Mouse (Mus musculus): Measurements from ENCODE around the gene Ptpn1. TPM values are rescaled to one million over a fixed set of nuclear protein-coding genes. Genes with fewer than 3 reads are reported as not detected.

Ptpn1 gene
- polyA plus RNA-seq, 2 experiments: 10.0 to 24.3 TPM

- no peak for ATAC-seq (ENCODE audit: insufficient read depth)
- no peaks in the 10 kb centered on the region for H3K27me3 ChIP-seq (ENCODE audit: control insufficient read depth, insufficient read depth, low read length)
- WGBS (ENCODE audit: insufficient replicate concordance): 20% methylated on average over 3 of the region's 3 CpGs
- H3K4me3 ChIP-seq (ENCODE audit: insufficient read depth in 1 of 2, low read depth in 2 of 2, low read length in 2 of 2): no peak overlapping the region
- no peak overlapping the region for H3K27ac ChIP-seq
- no peak overlapping the region for H3K9ac ChIP-seq (replicated peaks)
- H3K9me3 ChIP-seq (ENCODE audit: control insufficient read depth, low read length): no peaks in the 10 kb centered on the region
- DNase-seq (ENCODE audit: low read depth in 3 of 3, low spot score in 3 of 3): no peak
- H3K36me3 ChIP-seq (replicated peaks; ENCODE audit: control insufficient read depth, insufficient read depth, low read depth): no peaks in the 10 kb centered on the region
- H3K4me2 ChIP-seq (ENCODE audit: low read depth): no peak overlapping the region
- TF ChIP-seq EP300 (IDR thresholded peaks at IDR 0.05; ENCODE audit: low read depth) (no peak), CTCF (IDR thresholded peaks at IDR 0.05; ENCODE audit: low read depth) (no peak)
- peaks cover 0 to 4% of the 10 kb centered on the region in 2 experiments; a peak in 2 of 4 replicates for H3K4me1 ChIP-seq (replicated peaks; ENCODE audit: control insufficient read depth in 2 of 2, insufficient read depth in 2 of 2, low read length in 1 of 2)
Observed at GRCm38 (mm10) chr2:168026467-168026866, 94.6 kb downstream of the Ptpn1 start.

- DNase-seq (ENCODE audit: low read depth in 3 of 3, low spot score in 3 of 3) (no peak), ATAC-seq (ENCODE audit: insufficient read depth) (no peak)
- 75% methylated on average over 3 of the region's 3 CpGs for WGBS (ENCODE audit: insufficient replicate concordance)
- H3K4me1 ChIP-seq (replicated peaks; ENCODE audit: control insufficient read depth in 2 of 2, insufficient read depth in 2 of 2, low read length in 1 of 2): peaks cover 0 to 10% of the 10 kb centered on the region in 2 experiments; a peak in 2 of 4 replicates
- TF ChIP-seq CTCF (IDR thresholded peaks at IDR 0.05; ENCODE audit: low read depth) (peak; percentile 34; the same call in 1 of the 2 replicates), EP300 (IDR thresholded peaks at IDR 0.05; ENCODE audit: low read depth) (no peak)
- no peak overlapping the region for H3K4me2 ChIP-seq (ENCODE audit: low read depth)
- no peaks in the 10 kb centered on the region for H3K9me3 ChIP-seq (ENCODE audit: control insufficient read depth, low read length)
- no peak overlapping the region for H3K27ac ChIP-seq
- H3K36me3 ChIP-seq (replicated peaks; ENCODE audit: control insufficient read depth, insufficient read depth, low read depth): no peaks in the 10 kb centered on the region
- H3K27me3 ChIP-seq (ENCODE audit: control insufficient read depth, insufficient read depth, low read length): no peaks in the 10 kb centered on the region
- no peak overlapping the region for H3K9ac ChIP-seq (replicated peaks)
- H3K4me3 ChIP-seq (ENCODE audit: insufficient read depth in 1 of 2, low read depth in 2 of 2, low read length in 2 of 2): no peak overlapping the region
Observed at GRCm38 (mm10) chr2:168028376-168028775, 96.5 kb downstream of the Ptpn1 start.

Other genes with a start within 250 kb of the Ptpn1 start
- gene Cebpb, start 243.1 kb upstream of the Ptpn1 start, polyA plus RNA-seq (2012; rRNA removed): 5.4 and 17.2 TPM in 2 replicates
- gene Cebpb, start 243.1 kb upstream of the Ptpn1 start, polyA plus RNA-seq (2014; fragmentation: Nextera tagmentation; extraction: Ambion mirVana): 12.8 and 13.2 TPM in 2 replicates
- gene Tmem189, start 242.2 kb upstream of the Ptpn1 start, polyA plus RNA-seq (2012; rRNA removed): 14.6 and 15.1 TPM in 2 replicates
- gene Tmem189, start 242.2 kb upstream of the Ptpn1 start, polyA plus RNA-seq (2014; fragmentation: Nextera tagmentation; extraction: Ambion mirVana): 12.3 and 12.4 TPM in 2 replicates
- 2.3 and 2.6 TPM in 2 replicates for gene Ripor3, start 78.6 kb downstream of the Ptpn1 start, polyA plus RNA-seq (2012; rRNA removed)
- 0.88 and 1.1 TPM in 2 replicates for gene Ripor3, start 78.6 kb downstream of the Ptpn1 start, polyA plus RNA-seq (2014; fragmentation: Nextera tagmentation; extraction: Ambion mirVana)
- 1.9 and 2.2 TPM in 2 replicates for gene Pard6b, start 148.9 kb downstream of the Ptpn1 start, polyA plus RNA-seq (2012; rRNA removed)
- gene Pard6b, start 148.9 kb downstream of the Ptpn1 start, polyA plus RNA-seq (2014; fragmentation: Nextera tagmentation; extraction: Ambion mirVana): 1.8 and 2.3 TPM in 2 replicates

All from liver, embryonic 14.5 days (tissue).